Mouse (Mus musculus) liver, adult 2 months (tissue): ENCODE measurements around the gene Hexim2.

ENCODE experiments used
- CTCF ChIP-seq: fragments of 200-500 bp; IDR thresholded peaks from 2 replicates; pipeline ENCODE4 v1.5.1; 2011; ENCODE audit warnings: low read depth, low read length, control low read depth
- POLR2A ChIP-seq: fragments of 200-500 bp; IDR thresholded peaks from 2 replicates; pipeline ENCODE4 v1.6.1; 2011; ENCODE audit warnings: low read length, control low read depth; ENCODE audit not compliant: insufficient read depth; ENCODE audit errors: extremely low read depth

DNA sequence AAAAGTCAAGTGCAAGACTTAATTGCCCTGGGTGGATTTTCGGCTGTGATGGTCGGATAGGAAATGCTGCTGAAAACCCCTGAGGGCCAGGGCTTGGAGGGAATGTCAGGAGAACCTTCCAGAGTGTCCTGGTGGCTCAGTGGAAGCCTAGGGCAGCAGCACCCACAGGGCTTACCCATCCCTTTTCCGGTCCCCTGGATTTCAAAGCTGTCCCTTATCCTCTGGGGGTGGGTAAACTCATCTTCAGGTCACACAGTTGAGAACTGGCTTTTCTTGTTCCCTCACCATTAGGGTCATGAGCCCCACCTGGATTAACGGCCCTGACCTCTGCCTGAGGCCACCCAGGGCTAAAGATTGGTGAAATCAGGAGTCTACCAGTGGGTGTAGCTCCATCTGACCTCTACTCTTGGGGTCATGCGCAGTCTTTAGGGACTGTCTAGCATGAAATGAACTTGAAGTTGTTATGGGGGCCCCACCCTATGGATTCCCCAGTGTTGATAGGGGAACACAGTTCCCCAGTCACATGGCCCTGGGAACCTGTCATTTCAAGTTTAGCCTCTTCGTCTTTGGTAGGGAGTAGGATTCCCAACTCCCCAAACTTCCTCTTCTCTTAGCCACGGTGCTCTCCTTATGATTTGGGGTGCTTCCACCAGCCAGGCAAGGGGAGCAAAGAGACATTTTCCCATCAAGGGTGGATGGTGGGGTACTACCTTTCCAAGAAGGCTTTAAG, 41.0 kb downstream of the Hexim2 start:
- TF ChIP-seq CTCF (no peak), POLR2A (no peak)
